Mouse (Mus musculus) G1E (cell line): ENCODE data around the gene Nmnat3. TPM values are rescaled to one million over a fixed set of nuclear protein-coding genes. Genes with fewer than 3 reads are reported as not detected.

Source experiments
- ATAC-seq: 2 replicates; pipeline ENCODE4 v1.8.0; 2016; ENCODE audit warnings: mild to moderate bottlenecking; ENCODE audit not compliant: insufficient number of reproducible peaks, poor library complexity, low FRiP score, severe bottlenecking; ENCODE audit errors: extremely low read depth
- DNase-seq: peaks from one replicate; pipeline ENCODE4 v3.0.0; 2012; ENCODE audit warnings: low spot score
- H3K27me3 ChIP-seq: 2 replicates; pipeline ENCODE4 v1.6.1; 2012; ENCODE audit warnings: mild to moderate bottlenecking, low read length, inconsistent platforms; ENCODE audit not compliant: insufficient read depth
- H3K36me3 ChIP-seq: replicated peaks from 2 replicates; pipeline ENCODE3; 2012; ENCODE audit warnings: mild to moderate bottlenecking, inconsistent platforms
- H3K4me1 ChIP-seq: 2 replicates; pipeline ENCODE4 v1.6.1; 2012; ENCODE audit warnings: low read depth, low read length, inconsistent platforms, mixed read lengths; ENCODE audit not compliant: insufficient read depth
- H3K4me3 ChIP-seq: 2 replicates; pipeline ENCODE4 v1.5.1; 2012; ENCODE audit warnings: low read depth, mild to moderate bottlenecking, inconsistent platforms, low read length, moderate library complexity, mixed read lengths
- H3K9me3 ChIP-seq: replicated peaks from 2 replicates; pipeline ENCODE4 v1.6.1; 2012; ENCODE audit warnings: inconsistent platforms
- CTCF ChIP-seq: IDR thresholded peaks from 2 replicates; pipeline ENCODE4 v1.5.1; 2012; ENCODE audit warnings: low read depth, low read length, inconsistent platforms, mixed read lengths
- GATA1 ChIP-seq: IDR thresholded peaks from 2 replicates; pipeline ENCODE4 v1.6.1; 2012; ENCODE audit warnings: borderline replicate concordance, low read length, inconsistent platforms, mixed read lengths
- GATA2 ChIP-seq: IDR thresholded peaks from 2 replicates; pipeline ENCODE4 v1.6.1; 2012; ENCODE audit warnings: low read depth, low read length, inconsistent platforms, borderline replicate concordance
- POLR2AphosphoS5 ChIP-seq: IDR thresholded peaks from 2 replicates; pipeline ENCODE4 v1.6.1; 2012; ENCODE audit warnings: low read depth, low read length, inconsistent platforms; ENCODE audit not compliant: insufficient replicate concordance
- TAL1 ChIP-seq: conservative IDR thresholded peaks from 2 replicates; pipeline ENCODE4 v1.6.1; 2012; ENCODE audit warnings: low read depth, low read length, inconsistent platforms, mixed read lengths
- polyA plus RNA-seq: library from polyadenylated mRNA; stranded (reverse); fragments of >175 nt; gene quantifications from 2 replicates; pipeline ENCODE4 v1.2.3, GENCODE M21; 2012
- total RNA-seq, 2 experiments: library from RNA; stranded (forward) in 1 of 2; stranded (reverse) in 1 of 2; fragments of 200-1000 nt in 1 of 2; fragments of >200 nt in 1 of 2; fragmentation: Nextera tagmentation in 1 of 2; gene quantifications; 2 replicates each; pipeline ENCODE4 v1.2.3; 2014 to 2017

The Nmnat3 gene
- total and polyA plus RNA-seq, 3 experiments, result 7.1 to 38.3 (median 10.8) TPM

DNA sequence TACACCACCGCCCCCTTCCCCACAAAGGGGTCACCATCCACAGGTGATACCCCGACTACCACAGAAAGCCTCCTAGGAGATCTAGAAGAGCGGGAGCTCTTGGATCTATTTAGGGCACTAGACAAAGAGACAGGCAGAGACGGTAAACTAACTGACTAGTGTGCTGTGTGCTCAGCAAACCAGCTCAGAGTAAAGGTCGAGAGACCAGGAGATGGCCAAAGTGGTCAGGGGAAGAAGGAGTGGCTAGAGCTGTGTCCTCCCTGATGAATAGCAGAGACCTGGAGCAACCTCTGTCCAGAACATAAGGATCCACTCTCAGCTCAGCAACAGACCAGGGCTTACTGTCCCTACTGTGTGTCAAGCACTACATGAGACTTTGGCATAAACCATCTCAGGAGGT lies 135.4 kb downstream of the Nmnat3 start, which contains the start of gene Rbp1:
TSS of gene Rbp1 (plus strand) at position 306 of the 400 bp plus-strand sequence.
- TF ChIP-seq CTCF (no peak), GATA1 (no peak), POLR2AphosphoS5 (no peak), GATA2 (no peak), TAL1 (no peak)
- Histone ChIP-seq H3K4me3 (no peak within 1 kb of the TSS), H3K9me3 (no peaks in the 10 kb centered on the region), H3K4me1 (no peaks in the 10 kb centered on the region), H3K36me3 (no peaks in the 10 kb centered on the region), H3K27me3 (peaks cover 34% of the 10 kb centered on the region)
- no peak for ATAC-seq
- DNase-seq, result no peak

GRCm38 (mm10) chr9:98423691-98424090 lies 136.5 kb downstream of the Nmnat3 start:
- TF ChIP-seq POLR2AphosphoS5 (no peak), TAL1 (no peak), GATA1 (no peak), CTCF (no peak), GATA2 (no peak)
- DNase-seq (no peak), ATAC-seq (no peak)
- Histone ChIP-seq H3K4me1 (no peaks in the 10 kb centered on the region), H3K4me3 (no peak overlapping the region), H3K36me3 (no peaks in the 10 kb centered on the region), H3K9me3 (no peaks in the 10 kb centered on the region), H3K27me3 (peaks cover 37% of the 10 kb centered on the region)

GRCm38 (mm10) chr9:98424291-98424690 lies 137.1 kb downstream of the Nmnat3 start:
- H3K9me3 ChIP-seq, result no peaks in the 10 kb centered on the region
- peaks cover 43% of the 10 kb centered on the region for H3K27me3 ChIP-seq
- DNase-seq, result no peak
- no peak for TF ChIP-seq POLR2AphosphoS5
- no peak for TF ChIP-seq GATA2
- no peak for TF ChIP-seq TAL1
- no peak for TF ChIP-seq GATA1
- TF ChIP-seq CTCF, result no peak
- no peak overlapping the region for H3K4me3 ChIP-seq
- no peak for ATAC-seq
- no peaks in the 10 kb centered on the region for H3K4me1 ChIP-seq
- H3K36me3 ChIP-seq, result no peaks in the 10 kb centered on the region

GRCm38 (mm10) chr9:98424725-98425210 lies 137.5 kb downstream of the Nmnat3 start:
- no peaks in the 10 kb centered on the region for H3K4me1 ChIP-seq
- TF ChIP-seq CTCF, result no peak
- TF ChIP-seq GATA2, result no peak
- H3K36me3 ChIP-seq, result no peaks in the 10 kb centered on the region
- ATAC-seq (no peak), DNase-seq (no peak)
- peaks cover 48% of the 10 kb centered on the region for H3K27me3 ChIP-seq
- no peaks in the 10 kb centered on the region for H3K9me3 ChIP-seq
- no peak overlapping the region for H3K4me3 ChIP-seq

GRCm38 (mm10) chr9:98425351-98425880 lies 138.2 kb downstream of the Nmnat3 start:
- Histone ChIP-seq H3K9me3 (no peaks in the 10 kb centered on the region), H3K4me1 (no peaks in the 10 kb centered on the region), H3K27me3 (peaks cover 46% of the 10 kb centered on the region), H3K4me3 (no peak overlapping the region), H3K36me3 (no peaks in the 10 kb centered on the region)
- ATAC-seq (no peak), DNase-seq (no peak)
- TF ChIP-seq CTCF (no peak), GATA1 (no peak), GATA2 (no peak), POLR2AphosphoS5 (no peak)

DNA sequence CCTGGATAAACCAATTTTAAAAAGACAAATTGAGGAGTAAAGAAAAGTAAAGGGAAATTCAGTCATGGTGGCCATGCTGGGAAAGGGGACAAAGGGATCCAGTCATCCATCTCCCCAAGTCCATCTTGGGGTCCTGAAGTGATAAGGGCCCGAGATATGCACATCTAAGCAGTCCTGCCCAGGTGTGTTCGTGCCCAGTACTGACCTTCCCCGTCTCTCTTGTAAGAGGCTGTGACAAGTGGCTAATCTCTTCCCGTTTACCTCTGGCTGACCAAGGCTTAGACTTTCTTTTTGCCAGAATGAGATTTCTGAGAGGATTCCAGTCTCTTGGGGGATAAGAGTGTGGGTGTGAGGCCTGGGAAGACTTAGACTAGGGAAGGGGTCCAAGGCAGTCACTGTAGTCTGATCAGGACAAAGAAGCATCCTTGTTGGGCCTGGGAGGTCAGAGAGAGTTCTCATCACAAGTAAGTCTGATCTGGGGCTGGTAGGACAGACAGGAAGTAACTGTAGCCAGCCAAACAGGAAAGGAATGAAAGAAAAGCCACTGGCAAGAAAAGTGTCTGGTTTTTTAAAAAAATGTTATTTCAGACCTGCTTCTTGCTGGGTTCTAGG lies 140.8 kb downstream of the Nmnat3 start:
- Histone ChIP-seq H3K4me3 (no peak overlapping the region), H3K4me1 (no peaks in the 10 kb centered on the region), H3K36me3 (no peaks in the 10 kb centered on the region), H3K27me3 (peaks cover 48% of the 10 kb centered on the region), H3K9me3 (no peaks in the 10 kb centered on the region)
- TF ChIP-seq TAL1, result no peak
- TF ChIP-seq POLR2AphosphoS5, result no peak
- TF ChIP-seq GATA1, result no peak
- TF ChIP-seq GATA2, result no peak
- TF ChIP-seq CTCF, result no peak
- DNase-seq, result no peak
- ATAC-seq, result no peak
